Mouse (Mus musculus): ENCODE data around the gene Nfia. TPM values are rescaled to one million over a fixed set of nuclear protein-coding genes. Genes with fewer than 3 reads are reported as not detected.
A peak's percentile ranks its signal among the peaks of the same experiment; 100 is the strongest.

The Nfia gene
- polyA plus RNA-seq, 1 experiment from 2014 or later = 45.1 TPM

DNA sequence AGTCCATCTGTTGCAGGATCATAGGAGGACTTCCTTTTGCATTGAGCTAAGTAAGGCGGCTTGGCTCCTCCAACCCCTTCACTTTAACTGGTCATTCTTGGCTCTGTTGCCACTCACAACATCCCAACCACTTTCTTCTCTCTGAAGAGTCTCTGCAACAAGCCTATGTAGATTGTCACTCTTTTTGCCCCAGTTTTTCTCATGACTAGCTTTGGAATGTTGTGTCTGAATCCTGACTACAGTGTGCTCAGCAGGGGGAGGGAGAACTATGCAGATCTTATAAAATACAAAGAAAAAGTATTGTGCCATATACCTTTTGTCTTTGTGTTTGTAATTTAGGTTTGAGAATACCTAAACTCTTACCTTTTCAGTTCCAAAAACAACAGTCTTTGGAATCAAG is 119.1 kb downstream of the Nfia start:
- no peaks in the 10 kb centered on the region for H3K9me3 ChIP-seq
- H3K36me3 ChIP-seq = no peaks in the 10 kb centered on the region
- H3K4me2 ChIP-seq = no peak overlapping the region
- H3K27ac ChIP-seq (replicated peaks) = no peak overlapping the region
- H3K27me3 ChIP-seq = no peaks in the 10 kb centered on the region
- no peak for ATAC-seq (ENCODE audit: low read depth)
- no peak overlapping the region for H3K9ac ChIP-seq
- H3K4me1 ChIP-seq (replicated peaks) = peaks cover 20% of the 10 kb centered on the region
- H3K4me3 ChIP-seq = no peak overlapping the region
- WGBS = 91% methylated on average over 1 of the region's 1 CpGs

DNA sequence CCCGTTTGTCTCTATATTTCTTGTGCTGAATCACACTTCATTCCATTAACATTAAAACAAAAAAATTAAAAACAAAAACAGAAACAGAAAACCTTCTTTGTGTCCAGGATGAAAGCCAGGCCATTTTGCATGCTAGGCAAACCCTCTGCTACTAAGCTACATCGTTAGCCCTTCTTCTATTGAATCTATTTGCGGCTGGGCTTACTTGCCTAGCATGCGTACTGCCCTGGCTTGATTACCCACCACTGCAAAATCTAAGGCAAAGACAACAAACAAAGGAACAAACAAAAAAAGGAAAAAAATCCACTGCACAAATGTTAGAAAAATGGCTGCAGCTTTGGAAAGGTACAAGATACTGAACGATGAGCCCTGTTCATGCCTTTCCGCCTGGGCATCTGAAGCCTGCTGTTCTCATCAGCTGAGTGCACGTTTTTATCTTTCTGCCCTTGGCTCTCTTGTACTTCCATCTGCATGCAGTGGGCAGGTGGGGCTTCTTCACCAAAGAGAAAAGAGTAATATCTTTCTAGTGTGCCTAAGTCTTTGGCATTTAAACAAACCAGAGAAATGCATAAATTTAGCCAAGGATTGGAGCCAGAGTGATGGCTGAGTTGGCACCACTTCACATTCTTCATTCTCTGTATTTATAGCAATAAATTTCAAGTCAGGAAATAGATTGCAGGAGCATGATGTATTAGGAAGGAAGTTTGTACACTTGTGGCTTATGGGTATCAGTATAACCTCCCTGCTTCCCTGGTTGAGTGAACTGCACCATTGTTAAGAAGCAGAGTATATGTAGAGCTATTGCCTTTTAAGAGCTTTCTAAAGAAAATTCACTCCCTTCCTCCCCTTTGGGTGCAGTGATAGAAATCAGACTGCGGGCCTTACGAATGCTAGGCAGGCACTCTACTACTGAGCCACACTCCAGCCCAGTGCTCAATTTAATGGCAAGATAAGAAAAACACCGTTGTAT is 121.7 kb downstream of the Nfia start:
- Histone ChIP-seq H3K27ac (replicated peaks) (peak overlapping the region; percentile 24), H3K9ac (no peak overlapping the region), H3K4me3 (no peak overlapping the region), H3K4me2 (no peak overlapping the region), H3K27me3 (no peaks in the 10 kb centered on the region), H3K36me3 (no peaks in the 10 kb centered on the region), H3K9me3 (no peaks in the 10 kb centered on the region), H3K4me1 (replicated peaks) (peaks cover 20% of the 10 kb centered on the region)
- ATAC-seq (ENCODE audit: low read depth) = 0 out of 2 replicates have a peak, but pooled peaks have one; percentile 40
- WGBS = 72% methylated on average over 10 of the region's 10 CpGs

DNA sequence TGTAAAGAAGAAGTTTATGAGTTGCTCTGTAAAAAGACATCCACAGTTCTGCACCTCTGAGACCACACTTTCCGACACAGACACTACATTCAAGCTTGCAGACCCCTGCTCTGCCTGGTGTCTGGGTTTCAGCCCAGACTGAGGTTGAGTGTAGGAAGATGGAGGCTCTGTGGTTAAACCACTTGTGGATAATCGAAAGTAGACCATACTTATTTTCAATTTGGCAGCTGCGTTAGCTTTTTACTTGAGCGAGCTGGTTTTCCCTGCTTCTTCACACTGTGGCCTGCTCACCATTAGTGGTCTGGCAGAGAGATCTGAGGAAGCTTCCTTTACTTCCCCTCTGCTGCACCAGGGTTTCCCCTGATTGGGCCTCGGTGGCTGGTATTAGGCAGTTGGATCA is 123.4 kb downstream of the Nfia start:
- H3K27ac ChIP-seq (replicated peaks) = no peak overlapping the region
- H3K4me3 ChIP-seq = no peak overlapping the region
- H3K36me3 ChIP-seq = no peaks in the 10 kb centered on the region
- 94% methylated on average over 5 of the region's 5 CpGs for WGBS
- no peak overlapping the region for H3K4me2 ChIP-seq
- H3K9me3 ChIP-seq = no peaks in the 10 kb centered on the region
- ATAC-seq (ENCODE audit: low read depth) = no peak
- H3K9ac ChIP-seq = no peak overlapping the region
- no peaks in the 10 kb centered on the region for H3K27me3 ChIP-seq
- H3K4me1 ChIP-seq (replicated peaks) = peaks cover 35% of the 10 kb centered on the region

DNA sequence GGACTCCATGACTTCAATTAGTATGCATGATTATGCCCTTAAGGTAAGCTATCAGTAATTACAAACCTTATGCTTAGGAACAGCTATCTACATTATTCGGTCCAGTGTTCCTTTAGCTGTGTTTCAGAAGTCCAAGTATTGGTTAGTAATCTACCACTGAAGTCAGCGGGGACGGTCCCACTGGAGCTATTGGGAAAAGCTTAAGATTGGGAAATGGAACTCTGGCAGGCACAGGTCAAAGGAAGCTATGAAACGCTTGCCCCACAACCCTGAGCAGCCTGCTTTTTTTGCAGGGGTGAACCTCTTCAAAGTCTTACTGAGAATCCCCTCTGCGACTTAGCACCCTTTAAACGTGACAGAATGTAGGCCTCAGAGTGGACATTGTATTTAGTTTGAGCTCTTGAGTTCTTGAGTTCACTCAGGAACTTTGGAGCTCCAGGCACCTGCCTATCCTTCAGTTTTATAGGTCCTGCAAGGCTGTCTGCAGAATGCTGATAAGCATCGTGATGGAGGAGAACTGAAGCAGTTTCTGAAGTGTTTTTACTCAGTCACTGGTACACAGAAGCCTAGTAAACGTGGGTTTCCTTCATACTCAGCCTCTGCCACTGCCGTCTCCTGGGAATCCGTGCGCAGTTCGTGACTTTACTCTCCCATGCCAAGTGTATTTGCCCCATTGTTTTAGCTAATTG is 127.9 kb downstream of the Nfia start:
- Histone ChIP-seq H3K27me3 (no peaks in the 10 kb centered on the region), H3K9me3 (no peaks in the 10 kb centered on the region), H3K4me2 (no peak overlapping the region), H3K4me1 (replicated peaks) (peaks cover 20% of the 10 kb centered on the region; the same call in 1 of the 2 replicates), H3K27ac (replicated peaks) (no peak overlapping the region), H3K4me3 (no peak overlapping the region), H3K36me3 (no peaks in the 10 kb centered on the region), H3K9ac (no peak overlapping the region)
- ATAC-seq (ENCODE audit: low read depth) = no peak
- whole genome bisulfite sequencing = 67% methylated on average over 12 of the region's 12 CpGs

DNA sequence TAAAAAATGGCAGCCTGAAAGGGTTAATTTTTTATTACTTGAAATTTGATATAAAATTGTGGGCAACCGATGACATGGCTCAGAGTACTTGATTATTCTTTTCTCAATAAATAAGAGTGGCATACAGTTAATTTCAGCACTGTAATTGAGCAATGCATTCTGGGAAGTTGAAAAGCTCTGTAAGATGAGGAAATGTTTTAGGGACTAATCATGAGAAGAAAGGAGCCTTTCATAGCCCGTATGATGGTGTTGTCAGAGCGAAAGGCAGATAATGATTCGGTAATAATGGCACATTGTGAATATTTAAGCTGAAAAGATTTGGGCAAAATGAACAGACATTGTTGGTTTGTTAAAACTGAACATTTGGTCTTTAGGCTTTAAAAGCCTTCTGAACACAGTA is 133.3 kb downstream of the Nfia start:
- Histone ChIP-seq H3K27me3 (no peaks in the 10 kb centered on the region), H3K4me3 (no peak overlapping the region), H3K27ac (replicated peaks) (no peak overlapping the region), H3K4me1 (replicated peaks) (peaks cover 24% of the 10 kb centered on the region), H3K9me3 (no peaks in the 10 kb centered on the region), H3K9ac (no peak overlapping the region), H3K4me2 (no peak overlapping the region), H3K36me3 (no peaks in the 10 kb centered on the region)
- no peak for ATAC-seq (ENCODE audit: low read depth)
- 72% methylated on average over 4 of the region's 4 CpGs for WGBS

DNA sequence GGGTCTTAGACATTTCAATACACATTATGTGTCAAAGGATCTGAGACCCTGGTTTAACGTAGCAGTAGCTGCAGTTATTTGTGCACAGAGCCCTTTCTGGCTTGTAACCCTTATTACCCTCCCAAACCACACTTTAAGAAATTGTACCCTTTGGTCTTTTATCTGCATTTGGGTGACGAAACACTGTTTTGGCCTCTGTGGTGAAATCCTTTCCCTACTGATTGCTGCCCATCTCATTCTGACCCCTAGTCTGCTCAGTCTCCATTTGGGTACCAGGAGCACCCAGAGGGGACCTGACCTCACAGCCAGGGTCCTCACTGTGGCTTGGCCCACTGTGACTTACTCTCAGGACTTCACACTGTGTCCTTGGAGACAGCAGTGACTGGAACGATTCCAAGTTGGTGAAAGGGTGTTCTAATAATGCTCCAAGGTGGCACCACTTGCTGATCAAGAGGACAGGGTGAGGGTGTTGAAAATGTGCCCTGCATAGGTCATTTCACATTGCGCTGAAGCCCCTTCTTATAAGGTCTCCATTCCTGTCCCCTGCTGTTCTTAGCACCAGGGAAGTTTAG is 136.1 kb downstream of the Nfia start:
- no peak overlapping the region for H3K9ac ChIP-seq
- H3K4me1 ChIP-seq (replicated peaks) = peaks cover 40% of the 10 kb centered on the region
- no peak overlapping the region for H3K4me3 ChIP-seq
- no peak overlapping the region for H3K4me2 ChIP-seq
- 77% methylated on average over 4 of the region's 4 CpGs for WGBS
- no peaks in the 10 kb centered on the region for H3K27me3 ChIP-seq
- H3K36me3 ChIP-seq = no peaks in the 10 kb centered on the region
- no peak overlapping the region for H3K27ac ChIP-seq (replicated peaks)
- ATAC-seq (ENCODE audit: low read depth) = no peak
- no peaks in the 10 kb centered on the region for H3K9me3 ChIP-seq

DNA sequence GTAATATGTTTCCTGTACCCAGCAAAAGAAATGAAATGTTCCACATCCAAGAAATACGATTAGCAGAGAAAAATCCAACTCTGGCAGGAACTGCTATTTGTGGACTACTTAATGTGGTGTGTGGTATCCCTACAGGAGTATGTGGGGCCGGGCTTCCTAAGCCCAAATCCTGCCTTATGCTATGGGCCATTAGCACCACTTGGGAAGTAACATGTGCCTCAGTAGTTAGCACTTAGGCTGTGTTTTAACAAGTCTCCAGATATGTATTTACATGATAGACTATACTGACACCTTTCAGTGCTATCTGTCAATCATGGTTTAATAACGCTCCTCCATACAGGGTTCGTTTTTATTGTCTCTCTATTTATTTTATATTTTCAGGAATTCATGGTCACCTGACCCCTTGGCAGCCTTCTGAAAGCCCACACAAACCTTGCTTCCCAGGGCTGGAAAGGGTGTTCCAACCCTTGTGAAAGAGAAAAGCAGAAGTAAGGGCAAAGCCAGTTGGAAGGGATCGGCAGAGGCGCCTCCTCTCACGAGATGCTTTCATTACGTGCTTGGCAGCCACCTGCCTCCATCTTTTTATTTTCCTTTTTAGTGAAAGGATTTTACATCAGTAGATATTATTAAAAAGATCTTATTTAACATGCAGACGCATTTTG is 137.7 kb downstream of the Nfia start:
- no peaks in the 10 kb centered on the region for H3K9me3 ChIP-seq
- ATAC-seq (ENCODE audit: low read depth) = peak; percentile 56; the same call in 1 of the 2 replicates
- no peaks in the 10 kb centered on the region for H3K27me3 ChIP-seq
- H3K4me1 ChIP-seq (replicated peaks) = peaks cover 50% of the 10 kb centered on the region
- H3K36me3 ChIP-seq = no peaks in the 10 kb centered on the region
- no peak overlapping the region for H3K9ac ChIP-seq
- peak overlapping the region; percentile 72 for H3K27ac ChIP-seq (replicated peaks)
- 74% methylated on average over 9 of the region's 9 CpGs for WGBS
- no peak overlapping the region for H3K4me3 ChIP-seq
- H3K4me2 ChIP-seq = peak overlapping the region; percentile 20

DNA sequence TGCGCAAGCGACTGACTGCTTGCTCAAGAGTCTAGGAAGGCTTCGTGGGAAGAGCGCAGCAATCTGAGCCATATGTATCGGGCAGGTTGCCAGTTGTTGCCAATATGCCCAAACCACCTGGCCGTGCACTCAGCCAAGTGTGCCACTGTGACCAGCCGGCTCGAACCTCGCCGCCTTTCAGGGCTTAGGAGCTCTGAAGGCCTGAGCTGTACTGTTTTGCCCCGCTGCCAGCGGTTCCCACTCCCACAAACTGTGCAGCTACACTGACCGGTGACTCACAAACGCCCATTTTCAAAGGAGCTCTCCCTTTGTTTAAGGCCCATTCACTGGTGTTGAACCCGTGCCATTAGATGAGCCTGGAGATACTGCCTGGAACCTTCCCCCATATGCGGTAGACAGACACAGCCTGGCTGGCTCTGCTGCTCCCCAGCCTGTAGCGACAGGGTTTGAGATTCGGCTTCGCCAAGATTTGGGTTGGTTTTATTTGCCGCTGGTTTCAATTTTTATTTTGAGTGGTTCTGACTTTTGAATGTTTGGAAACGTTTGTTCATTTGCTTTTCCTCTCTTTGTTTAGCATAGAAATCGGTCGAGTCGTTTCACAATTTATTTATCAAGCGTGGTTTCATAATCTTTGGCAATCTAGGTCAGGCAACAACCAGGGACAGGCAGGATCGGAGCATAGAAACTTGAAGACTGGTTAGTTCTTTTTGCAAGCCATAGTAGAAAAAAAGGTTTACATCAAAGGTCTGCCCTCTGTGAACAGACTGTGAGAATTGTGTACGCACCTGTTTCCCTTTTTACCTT is 138.4 kb downstream of the Nfia start:
- no peaks in the 10 kb centered on the region for H3K36me3 ChIP-seq
- 69% methylated on average over 27 of the region's 27 CpGs for WGBS
- H3K27ac ChIP-seq (replicated peaks) = peak overlapping the region; percentile 72
- no peaks in the 10 kb centered on the region for H3K9me3 ChIP-seq
- H3K9ac ChIP-seq = no peak overlapping the region
- H3K27me3 ChIP-seq = no peaks in the 10 kb centered on the region
- ATAC-seq (ENCODE audit: low read depth) = peak; percentile 84
- H3K4me3 ChIP-seq = no peak overlapping the region
- H3K4me1 ChIP-seq (replicated peaks) = peaks cover 50% of the 10 kb centered on the region
- H3K4me2 ChIP-seq = peak overlapping the region; percentile 20

DNA sequence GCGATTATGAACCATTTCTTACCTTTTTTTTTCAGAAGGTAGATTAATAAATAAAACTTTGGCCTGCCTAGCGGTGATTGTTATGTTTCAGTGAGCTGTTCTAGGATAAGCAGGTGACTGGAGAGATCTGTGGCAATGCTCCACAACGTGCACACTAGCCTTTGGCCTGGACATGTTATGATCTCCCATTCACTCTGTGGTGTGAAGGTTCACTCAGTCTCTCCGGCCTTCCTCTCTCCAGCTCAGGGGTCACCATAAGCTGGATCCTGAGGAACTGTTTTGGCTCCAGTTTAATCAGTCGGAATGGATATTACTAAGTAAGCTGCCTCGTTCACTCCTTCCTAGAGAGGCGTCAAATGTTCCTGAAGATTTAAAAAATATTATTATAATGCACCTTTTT is 139.2 kb downstream of the Nfia start:
- Histone ChIP-seq H3K4me1 (replicated peaks) (peaks cover 50% of the 10 kb centered on the region), H3K36me3 (no peaks in the 10 kb centered on the region), H3K27me3 (no peaks in the 10 kb centered on the region), H3K9ac (no peak overlapping the region), H3K27ac (replicated peaks) (peak overlapping the region; percentile 64), H3K4me2 (no peak overlapping the region), H3K4me3 (no peak overlapping the region), H3K9me3 (no peaks in the 10 kb centered on the region)
- 85% methylated on average over 7 of the region's 7 CpGs for WGBS
- ATAC-seq (ENCODE audit: low read depth) = no peak

DNA sequence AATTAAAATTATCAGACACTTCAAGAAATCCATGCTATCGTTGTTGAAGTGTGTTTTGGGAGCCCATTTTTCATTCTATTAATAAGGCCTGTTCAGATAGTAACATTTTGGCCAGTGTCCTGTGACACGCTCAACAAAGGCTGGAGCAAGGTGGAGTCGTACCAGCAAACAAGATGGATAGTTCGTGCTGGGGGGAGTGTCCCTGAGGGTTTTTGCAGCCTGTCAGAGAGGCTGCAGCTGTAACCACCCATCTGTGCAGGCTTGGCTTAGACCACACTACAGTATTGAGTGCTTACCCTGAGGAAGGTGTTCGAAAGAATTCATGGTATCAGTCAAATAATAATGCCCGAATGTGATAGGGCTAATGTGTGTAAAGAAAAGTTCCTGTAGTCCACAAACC is 139.6 kb downstream of the Nfia start:
- Histone ChIP-seq H3K36me3 (no peaks in the 10 kb centered on the region), H3K9me3 (no peaks in the 10 kb centered on the region), H3K27ac (replicated peaks) (no peak overlapping the region), H3K4me3 (no peak overlapping the region), H3K4me2 (no peak overlapping the region), H3K9ac (no peak overlapping the region), H3K27me3 (no peaks in the 10 kb centered on the region), H3K4me1 (replicated peaks) (peaks cover 52% of the 10 kb centered on the region)
- 44% methylated on average over 6 of the region's 6 CpGs for WGBS
- peak; percentile 65 for ATAC-seq (ENCODE audit: low read depth)

DNA sequence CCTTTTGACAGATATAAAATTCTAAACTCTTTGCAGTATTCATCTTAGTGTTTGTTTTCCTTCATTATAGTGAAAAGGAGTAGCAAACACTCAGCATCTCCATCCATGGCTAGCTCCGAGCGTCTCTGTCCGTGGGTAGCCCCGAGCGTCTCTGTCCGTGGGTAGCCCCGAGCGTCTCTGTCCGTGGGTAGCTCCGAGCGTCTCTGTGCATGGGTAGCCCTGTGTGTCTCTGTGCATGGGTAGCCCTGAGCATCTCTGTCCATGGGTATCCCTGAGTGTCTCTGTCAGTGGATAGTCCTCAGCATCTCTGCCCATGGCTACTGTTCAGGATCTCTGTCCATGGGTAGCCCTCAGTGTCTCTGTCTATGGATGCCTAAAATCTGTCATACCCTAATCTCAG is 140.0 kb downstream of the Nfia start:
- 0 out of 2 replicates have a peak overlapping the region, but pooled peaks have one; percentile 38 for H3K9ac ChIP-seq
- H3K4me1 ChIP-seq (replicated peaks) = peaks cover 56% of the 10 kb centered on the region
- no peak overlapping the region for H3K4me2 ChIP-seq
- no peak for ATAC-seq (ENCODE audit: low read depth)
- no peak overlapping the region for H3K4me3 ChIP-seq
- 91% methylated on average over 11 of the region's 11 CpGs for WGBS
- peak overlapping the region; percentile 47; the same call in 1 of the 2 replicates for H3K27ac ChIP-seq (replicated peaks)
- H3K27me3 ChIP-seq = no peaks in the 10 kb centered on the region
- H3K9me3 ChIP-seq = no peaks in the 10 kb centered on the region
- no peaks in the 10 kb centered on the region for H3K36me3 ChIP-seq

All from neural tube, embryonic 13.5 days (tissue).